Mouse (Mus musculus) spleen, adult 2 months (tissue): ENCODE results near the gene Mcur1.

Experiments used
- CTCF ChIP-seq: fragments of 200-500 bp; IDR thresholded peaks from 2 replicates; pipeline ENCODE4 v1.5.1; 2011; ENCODE audit warnings: mild to moderate bottlenecking, inconsistent platforms; ENCODE audit not compliant: insufficient read depth, insufficient read length, insufficient replicate concordance; ENCODE audit errors: extremely low read depth
- POLR2A ChIP-seq: fragments of 200-500 bp; IDR thresholded peaks from 2 replicates; pipeline ENCODE4 v1.6.1; 2011; ENCODE audit warnings: low read depth, low read length, inconsistent platforms

DNA sequence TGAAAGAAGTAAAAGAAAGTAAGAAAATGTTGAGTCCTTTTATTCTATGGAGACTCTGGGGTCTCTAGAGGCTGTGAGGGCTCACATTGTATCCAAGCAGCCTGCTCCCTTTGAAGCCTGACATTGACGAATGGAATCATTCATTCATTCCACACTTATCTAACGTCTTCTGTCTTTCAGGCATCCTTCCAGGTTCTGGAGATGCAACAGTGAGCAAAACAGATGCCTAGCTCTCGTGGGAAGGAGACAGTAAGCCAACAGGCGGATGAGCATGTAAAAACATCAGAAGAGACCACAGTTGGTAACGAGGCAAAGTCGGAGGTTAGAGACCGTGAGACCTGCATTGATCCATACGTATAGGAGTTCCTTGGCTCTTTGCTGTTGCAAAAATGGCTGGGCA lies 42.6 kb downstream of the Mcur1 start:
- TF ChIP-seq CTCF (no peak), POLR2A (no peak)
